ENCODE assay signal across 13 mouse cellular contexts in the genomic region with DNA sequence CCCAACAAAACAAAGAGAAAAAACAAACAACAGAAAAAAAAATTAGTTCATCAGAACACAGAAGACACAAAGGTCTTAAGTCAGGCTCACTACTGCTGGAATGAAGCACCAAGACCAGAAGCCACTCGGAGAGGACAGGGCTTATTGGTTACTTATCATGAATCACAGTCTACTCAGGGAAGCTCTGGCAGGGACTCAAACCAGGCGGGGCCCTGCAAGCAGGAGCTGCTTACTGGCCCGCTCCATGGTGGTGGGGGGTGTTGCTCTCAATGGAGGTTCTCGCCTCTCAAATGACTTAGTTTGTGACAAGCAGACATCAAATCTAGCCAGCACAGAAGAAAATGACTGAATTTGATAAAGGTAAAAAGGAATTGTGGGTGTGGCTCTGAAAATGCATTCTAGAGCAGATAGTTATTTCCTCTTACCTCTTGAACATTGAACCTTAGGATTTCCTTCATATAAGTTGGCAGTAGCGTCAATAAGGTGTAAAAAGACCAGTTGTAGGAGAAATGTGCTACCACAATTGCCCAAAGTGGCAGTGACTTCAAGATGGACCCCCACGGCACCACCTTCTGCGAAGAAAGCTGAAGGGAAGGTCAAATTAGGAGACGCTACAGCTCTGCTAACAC. TPM values are rescaled to one million over a fixed set of nuclear protein-coding genes. Genes with fewer than 3 reads are reported as not detected.
DNase-seq lines count a peak whose midpoint lies in the region; ATAC-seq lines count a peak whose summit lies in the region.
"Had no signal": no experiment of that assay in that cellular context is flagged by ENCODE, and none has a peak within 500 bp of the region (broad histone marks: within the 10 kb centered on the region; RNA-seq: fewer than 3 reads in every experiment).

No protein-coding gene starts in this region.

- H3K27ac ChIP-seq in forebrain, embryonic 14.5 days (ENCODE audit: low read depth, low read length), result no peak overlapping the region
- H3K27ac ChIP-seq in forebrain, embryonic 12.5 days, result no peak overlapping the region
- no peak overlapping the region for H3K27ac ChIP-seq in liver, embryonic 16.5 days (ENCODE audit: low read length)
- H3K27ac ChIP-seq: embryonic facial prominence, embryonic 10.5 days; forebrain, embryonic 13.5 days had no signal

- H3K4me1 ChIP-seq in forebrain, embryonic 14.5 days (ENCODE audit: control insufficient read depth, insufficient read depth, low read length), result no peaks in the 10 kb centered on the region
- H3K4me1 ChIP-seq in forebrain, embryonic 12.5 days, result no peaks in the 10 kb centered on the region
- H3K4me1 ChIP-seq in liver, embryonic 16.5 days (ENCODE audit: control insufficient read depth, low read depth, low read length), result peaks cover 3% of the 10 kb centered on the region; the same call in 1 of the 2 replicates
- H3K4me1 ChIP-seq: embryonic facial prominence, embryonic 10.5 days; forebrain, embryonic 13.5 days had no signal

- peaks cover 12% of the 10 kb centered on the region for H3K36me3 ChIP-seq in forebrain, embryonic 14.5 days (ENCODE audit: control insufficient read depth, insufficient read depth, low read length)
- peaks cover 7% of the 10 kb centered on the region; the same call in 1 of the 2 replicates for H3K36me3 ChIP-seq in forebrain, embryonic 12.5 days (replicated peaks)
- H3K36me3 ChIP-seq in liver, embryonic 16.5 days (ENCODE audit: control insufficient read depth, insufficient read depth), result no peaks in the 10 kb centered on the region

- no peaks in the 10 kb centered on the region for H3K9me3 ChIP-seq in forebrain, embryonic 14.5 days (replicated peaks; ENCODE audit: control insufficient read depth, low read length)
- no peaks in the 10 kb centered on the region for H3K9me3 ChIP-seq in forebrain, embryonic 12.5 days
- H3K9me3 ChIP-seq in liver, embryonic 16.5 days (replicated peaks; ENCODE audit: control insufficient read depth, low read length), result no peaks in the 10 kb centered on the region
- H3K9me3 ChIP-seq: embryonic facial prominence, embryonic 10.5 days; forebrain, embryonic 13.5 days; G1E had no signal

- 85% methylated on average over 8 of the region's 8 CpGs for WGBS in forebrain, embryonic 14.5 days
- 91% methylated on average over 8 of the region's 8 CpGs for WGBS in forebrain, embryonic 12.5 days
- WGBS in liver, embryonic 16.5 days (ENCODE audit: insufficient replicate concordance), result 49% methylated on average over 8 of the region's 8 CpGs

- H3K4me3 ChIP-seq in forebrain, embryonic 14.5 days (ENCODE audit: low read depth, low read length), result no peak overlapping the region
- no peak overlapping the region for H3K4me3 ChIP-seq in forebrain, embryonic 12.5 days (replicated peaks)
- no peak overlapping the region for H3K4me3 ChIP-seq in liver, embryonic 16.5 days (ENCODE audit: low read depth, low read length)
- H3K4me3 ChIP-seq: embryonic facial prominence, embryonic 10.5 days; forebrain, embryonic 13.5 days had no signal

- peak; percentile 10 for DNase-seq in forebrain, embryonic 14.5 days (ENCODE audit: low spot score)
- peak; percentile 65 for DNase-seq in adrenal gland, adult 2 months
- DNase-seq in kidney, adult 8-10 months, result peak; percentile 72 to 78
- no peak for DNase-seq in adipocyte (ENCODE audit: low spot score)
- DNase-seq in thymus, adult 18-20 months, result no peak
- DNase-seq in thymus, postnatal 14 days, result no peak
- DNase-seq: cerebellum, adult 2 months; heart, postnatal 10 days had no signal

- ATAC-seq in forebrain, embryonic 14.5 days, result no peak
- ATAC-seq in forebrain, embryonic 12.5 days (ENCODE audit: low FRiP score), result no peak
- peak; percentile 60 for ATAC-seq in liver, embryonic 16.5 days (ENCODE audit: low read depth)
- ATAC-seq: forebrain, embryonic 13.5 days had no signal

- H3K9ac ChIP-seq in forebrain, embryonic 14.5 days (ENCODE audit: low read length), result no peak overlapping the region
- H3K9ac ChIP-seq in forebrain, embryonic 12.5 days, result no peak overlapping the region
- H3K9ac ChIP-seq in liver, embryonic 16.5 days (ENCODE audit: low read depth, low read length), result no peak overlapping the region
- H3K9ac ChIP-seq: forebrain, embryonic 13.5 days had no signal

- H3K4me2 ChIP-seq in forebrain, embryonic 14.5 days (ENCODE audit: low read length), result no peak overlapping the region
- H3K4me2 ChIP-seq in forebrain, embryonic 12.5 days, result no peak overlapping the region
- H3K4me2 ChIP-seq in liver, embryonic 16.5 days (ENCODE audit: low read depth, low read length), result no peak overlapping the region
- H3K4me2 ChIP-seq: forebrain, embryonic 13.5 days had no signal

- no peaks in the 10 kb centered on the region for H3K27me3 ChIP-seq in forebrain, embryonic 14.5 days (replicated peaks; ENCODE audit: control insufficient read depth, insufficient read depth, low read length)
- H3K27me3 ChIP-seq in forebrain, embryonic 12.5 days, result no peaks in the 10 kb centered on the region
- no peaks in the 10 kb centered on the region for H3K27me3 ChIP-seq in liver, embryonic 16.5 days (ENCODE audit: control insufficient read depth, insufficient read depth, low read depth, low read length)
- H3K27me3 ChIP-seq: forebrain, embryonic 13.5 days had no signal

RNA-seq across cellular contexts. Expression of gene Slc17a5, which starts 29.1 kb away (rescaled TPM):
- polyA plus RNA-seq in forebrain, embryonic 14.5 days (2014; fragmentation: Nextera tagmentation; extraction: Ambion mirVana), result 10.2 and 14.7 TPM in 2 replicates
- polyA plus RNA-seq in forebrain, embryonic 12.5 days (2016; fragmentation: Nextera tagmentation; extraction: Ambion mirVana), result 13.5 and 13.7 TPM in 2 replicates
- total RNA-seq in adrenal gland, adult 2 months (2021), result 10 to 100 TPM in 1 of 2 experiments, 1 to 10 TPM in 1; 9.2 to 12.9 TPM
- 5.9 TPM in 2 replicates for polyA plus RNA-seq in adrenal gland, adult 2 months (2012; rRNA removed)
- polyA plus RNA-seq in liver, embryonic 16.5 days (2015; fragmentation: Nextera tagmentation; extraction: Ambion mirVana), result 4.8 and 5.8 TPM in 2 replicates

RNA-seq across cellular contexts. Expression of gene Cd109, which starts 56.6 kb away (rescaled TPM):
- polyA plus RNA-seq in forebrain, embryonic 14.5 days (2014; fragmentation: Nextera tagmentation; extraction: Ambion mirVana), result 1.5 and 2.1 TPM in 2 replicates
- polyA plus RNA-seq in forebrain, embryonic 12.5 days (2016; fragmentation: Nextera tagmentation; extraction: Ambion mirVana), result 3.6 and 4.1 TPM in 2 replicates
- under 1 TPM; 0.09 to 0.28 TPM for total RNA-seq in adrenal gland, adult 2 months (2021)
- polyA plus RNA-seq in adrenal gland, adult 2 months (2012; rRNA removed), result 0.80 and 0.82 TPM in 2 replicates
- 0.07 and 0.15 TPM in 2 replicates for polyA plus RNA-seq in liver, embryonic 16.5 days (2015; fragmentation: Nextera tagmentation; extraction: Ambion mirVana)

Comparison
In these comparisons a context has a peak if more than half of its experiments do, and no peak if none do; other contexts are left out.
1. DNase-seq: peak in forebrain, embryonic 14.5 days (single experiment), adrenal gland, adult 2 months (single experiment) and kidney, adult 8-10 months (2 of 2); none in adipocyte (single experiment), thymus, adult 18-20 months (0 of 2) and thymus, postnatal 14 days (single experiment).